8 mouse cellular contexts compared by ENCODE assay signal in genomic region chr17:24162584-24163175, GRCm38 (mm10). TPM values are rescaled to one million over a fixed set of nuclear protein-coding genes. Genes with fewer than 3 reads are reported as not detected.
DNase-seq lines count a peak whose midpoint lies in the region; ATAC-seq and TF ChIP-seq lines count a peak whose summit lies in the region.

No protein-coding gene starts in this region.

- TF ChIP-seq CTCF in spleen, adult 2 months (IDR thresholded peaks at IDR 0.05; ENCODE audit: extremely low read depth, insufficient read depth, insufficient read length, insufficient replicate concordance) = no peak

- WGBS in spleen, adult 2 months = 2% methylated on average over 17 of the region's 17 CpGs
- 27% methylated on average over 17 of the region's 17 CpGs for WGBS in limb, embryonic 11.5 days
- 32% methylated on average over 17 of the region's 17 CpGs for WGBS in midbrain, embryonic 13.5 days

- H3K9me3 ChIP-seq in limb, embryonic 11.5 days (ENCODE audit: control insufficient read depth, low read length) = no peaks in the 10 kb centered on the region
- H3K9me3 ChIP-seq in midbrain, embryonic 13.5 days = no peaks in the 10 kb centered on the region

- no peak for TF ChIP-seq POLR2A in spleen, adult 2 months (IDR thresholded peaks at IDR 0.05; ENCODE audit: low read depth, low read length)

- no peaks in the 10 kb centered on the region; the same call in 1 of the 2 replicates for H3K36me3 ChIP-seq in spleen, adult 2 months (ENCODE audit: control insufficient read depth, insufficient read depth, low read length)
- peaks cover 9% of the 10 kb centered on the region; the same call in 1 of the 2 replicates for H3K36me3 ChIP-seq in limb, embryonic 11.5 days (ENCODE audit: control insufficient read depth, insufficient read depth, low read length)
- H3K36me3 ChIP-seq in midbrain, embryonic 13.5 days = peaks cover 38% of the 10 kb centered on the region

- DNase-seq in spleen, adult 2 months (ENCODE audit: low read depth in 1 of 2, low spot score in 2 of 2) = no peak
- no peak for DNase-seq in spleen, postnatal 14 days (ENCODE audit: low spot score in 2 of 2)
- peak; percentile 40 for DNase-seq in heart, postnatal 4 days
- no peak for DNase-seq in limb, embryonic 11.5 days (ENCODE audit: low spot score)
- no peak for DNase-seq in left cerebral cortex, postnatal 36 days (ENCODE audit: low spot score in 2 of 2)
- DNase-seq in ovary, postnatal 36 days (ENCODE audit: low spot score) = no peak

- H3K4me2 ChIP-seq in limb, embryonic 11.5 days (ENCODE audit: low read depth, severe bottlenecking) = peak overlapping the region; percentile 83
- H3K4me2 ChIP-seq in midbrain, embryonic 13.5 days (replicated peaks) = peak overlapping the region; percentile 98

- H3K9ac ChIP-seq in limb, embryonic 11.5 days (ENCODE audit: low read length) = peak overlapping the region; percentile 54
- H3K9ac ChIP-seq in midbrain, embryonic 13.5 days (replicated peaks) = peak overlapping the region; percentile 88

- peaks cover 8% of the 10 kb centered on the region for H3K4me1 ChIP-seq in spleen, adult 2 months (ENCODE audit: control insufficient read depth, insufficient read depth, insufficient read length)
- peaks cover 4% of the 10 kb centered on the region for H3K4me1 ChIP-seq in limb, embryonic 11.5 days (ENCODE audit: control insufficient read depth, insufficient read depth, low read length)
- H3K4me1 ChIP-seq in midbrain, embryonic 13.5 days (replicated peaks) = peaks cover 32% of the 10 kb centered on the region

- intact Hi-C loops in left cerebral cortex, postnatal 36 days (cut with DNase I) = loop anchor here (10.0 kb wide), 1 partner anchor 252 kb away; the partner anchor contains the start of gene Rnps1

- no peaks in the 10 kb centered on the region for H3K27me3 ChIP-seq in spleen, adult 2 months (ENCODE audit: control insufficient read depth, insufficient read depth, low read length)
- H3K27me3 ChIP-seq in limb, embryonic 11.5 days (ENCODE audit: control insufficient read depth, insufficient read depth, low read length) = no peaks in the 10 kb centered on the region
- no peaks in the 10 kb centered on the region for H3K27me3 ChIP-seq in midbrain, embryonic 13.5 days

- peak overlapping the region; percentile 77; the same call in 1 of the 2 replicates for H3K27ac ChIP-seq in spleen, adult 2 months (ENCODE audit: insufficient read depth, low read length)
- no peak overlapping the region for H3K27ac ChIP-seq in limb, embryonic 11.5 days (replicated peaks; ENCODE audit: low read depth, low read length)
- peak overlapping the region; percentile 83 for H3K27ac ChIP-seq in midbrain, embryonic 13.5 days

- ATAC-seq in common myeloid progenitor, adult 5-6 weeks (replicated peaks; ENCODE audit: low read depth, poor library complexity, severe bottlenecking) = peak; percentile 64
- no peak for ATAC-seq in limb, embryonic 11.5 days (ENCODE audit: insufficient number of reproducible peaks, low FRiP score, low TSS enrichment, low read depth)
- ATAC-seq in midbrain, embryonic 13.5 days = no peak; the same call in 1 of the 2 replicates

- H3K4me3 ChIP-seq in spleen, adult 2 months (ENCODE audit: extremely low read depth, insufficient read depth, insufficient read length) = peak overlapping the region; percentile 92
- H3K4me3 ChIP-seq in limb, embryonic 11.5 days (ENCODE audit: low read depth, low read length) = peak overlapping the region; percentile 56
- peak overlapping the region; percentile 80 for H3K4me3 ChIP-seq in midbrain, embryonic 13.5 days (replicated peaks)

RNA-seq across cellular contexts. Expression of gene Amdhd2, which starts 0.9 kb away (rescaled TPM):
- polyA plus RNA-seq in spleen, adult 2 months (2012; rRNA removed) = 41.5 and 44.8 TPM in 2 replicates
- total RNA-seq in common myeloid progenitor, adult 5-6 weeks (2017) = 22.5 and 23.0 TPM in 2 replicates
- 10 to 100 TPM; 19.5 to 19.6 TPM for total RNA-seq in heart, postnatal 4 days (2021)
- 32.6 and 37.8 TPM in 2 replicates for polyA plus RNA-seq in limb, embryonic 11.5 days (2014; fragmentation: Nextera tagmentation; extraction: Ambion mirVana)
- polyA plus RNA-seq in midbrain, embryonic 13.5 days (2015; fragmentation: Nextera tagmentation; extraction: Ambion mirVana) = 32.9 and 35.6 TPM in 2 replicates
- 10 to 100 TPM; 29.1 to 29.5 TPM for total RNA-seq in left cerebral cortex, postnatal 36 days (2021)

RNA-seq across cellular contexts. Expression of gene Atp6v0c, which starts 6.8 kb away (rescaled TPM):
- 481 and 571 TPM in 2 replicates for polyA plus RNA-seq in spleen, adult 2 months (2012; rRNA removed)
- 81.5 and 89.8 TPM in 2 replicates for total RNA-seq in common myeloid progenitor, adult 5-6 weeks (2017)
- 100 to 1,000 TPM; 291 to 298 TPM for total RNA-seq in heart, postnatal 4 days (2021)
- polyA plus RNA-seq in limb, embryonic 11.5 days (2014; fragmentation: Nextera tagmentation; extraction: Ambion mirVana) = 391 and 434 TPM in 2 replicates
- polyA plus RNA-seq in midbrain, embryonic 13.5 days (2015; fragmentation: Nextera tagmentation; extraction: Ambion mirVana) = 843 and 851 TPM in 2 replicates
- total RNA-seq in left cerebral cortex, postnatal 36 days (2021) = 1,000 to 10,000 TPM; 1,241 to 1,448 TPM

RNA-seq across cellular contexts. Expression of gene Pdpk1, which starts 12.0 kb away (rescaled TPM):
- 12.4 and 16.0 TPM in 2 replicates for polyA plus RNA-seq in spleen, adult 2 months (2012; rRNA removed)
- 33.8 and 40.7 TPM in 2 replicates for total RNA-seq in common myeloid progenitor, adult 5-6 weeks (2017)
- 10 to 100 TPM; 62.1 to 62.6 TPM for total RNA-seq in heart, postnatal 4 days (2021)
- 35.5 and 36.5 TPM in 2 replicates for polyA plus RNA-seq in limb, embryonic 11.5 days (2014; fragmentation: Nextera tagmentation; extraction: Ambion mirVana)
- polyA plus RNA-seq in midbrain, embryonic 13.5 days (2015; fragmentation: Nextera tagmentation; extraction: Ambion mirVana) = 63.1 and 67.9 TPM in 2 replicates
- total RNA-seq in left cerebral cortex, postnatal 36 days (2021) = 100 to 1,000 TPM; 107 to 110 TPM

RNA-seq across cellular contexts. Expression of gene Tbc1d24, which starts 42.7 kb away (rescaled TPM):
- 5.9 and 6.8 TPM in 2 replicates for polyA plus RNA-seq in spleen, adult 2 months (2012; rRNA removed)
- 4.8 and 5.3 TPM in 2 replicates for total RNA-seq in common myeloid progenitor, adult 5-6 weeks (2017)
- 10 to 100 TPM in 1 of 2 experiments, 1 to 10 TPM in 1; 9.6 to 10.9 TPM for total RNA-seq in heart, postnatal 4 days (2021)
- 5.0 and 5.2 TPM in 2 replicates for polyA plus RNA-seq in limb, embryonic 11.5 days (2014; fragmentation: Nextera tagmentation; extraction: Ambion mirVana)
- 19.2 and 20.4 TPM in 2 replicates for polyA plus RNA-seq in midbrain, embryonic 13.5 days (2015; fragmentation: Nextera tagmentation; extraction: Ambion mirVana)
- 10 to 100 TPM; 64.4 to 65.5 TPM for total RNA-seq in left cerebral cortex, postnatal 36 days (2021)

RNA-seq across cellular contexts. Expression of gene Ntn3, which starts 46.7 kb away (rescaled TPM):
- 0.82 and 1.4 TPM in 2 replicates for polyA plus RNA-seq in spleen, adult 2 months (2012; rRNA removed)
- total RNA-seq in common myeloid progenitor, adult 5-6 weeks (2017) = 0.10 and 0.50 TPM in 2 replicates
- 1 to 10 TPM; 2.3 to 2.4 TPM for total RNA-seq in heart, postnatal 4 days (2021)
- 9.2 and 9.5 TPM in 2 replicates for polyA plus RNA-seq in limb, embryonic 11.5 days (2014; fragmentation: Nextera tagmentation; extraction: Ambion mirVana)
- polyA plus RNA-seq in midbrain, embryonic 13.5 days (2015; fragmentation: Nextera tagmentation; extraction: Ambion mirVana) = 3.3 and 4.6 TPM in 2 replicates
- 10 to 100 TPM; 10.0 to 10.4 TPM for total RNA-seq in left cerebral cortex, postnatal 36 days (2021)

Comparison
In these comparisons a context has a peak if more than half of its experiments do, and no peak if none do; other contexts are left out.
1. RNA of gene Atp6v0c, which starts 6.8 kb away (total RNA-seq): 1,241 to 1,448 TPM in left cerebral cortex, postnatal 36 days; 291 to 298 TPM in heart, postnatal 4 days and 81.5 to 89.8 TPM in common myeloid progenitor, adult 5-6 weeks; every median in the first group is over 4 times any median in the second.
2. Peak in every context shown above with its lines, with median percentiles within 50 percentile points of each other: H3K4me3 ChIP-seq.